Mouse (Mus musculus) myocyte (in vitro differentiated cells): ENCODE data around the gene Oas1a. TPM values are rescaled to one million over a fixed set of nuclear protein-coding genes. Genes with fewer than 3 reads are reported as not detected.
"Not testable (repeated sequence)": the region's sequence is repeated elsewhere in the genome, so short reads cannot be mapped to it uniquely, and the experiment has no call there.

Experiments
- H3K27me3 ChIP-seq: one replicate; pipeline ENCODE4 v1.6.1; 2011; ENCODE audit not compliant: control insufficient read depth, insufficient read depth, insufficient read length
- H3K36me3 ChIP-seq: one replicate; pipeline ENCODE4 v1.6.1; 2011; ENCODE audit not compliant: control insufficient read depth, insufficient read depth
- H3K4me2 ChIP-seq: one replicate; pipeline ENCODE4 v1.6.1; 2011; ENCODE audit warnings: low read depth, control low read depth
- H3K4me3 ChIP-seq: one replicate; pipeline ENCODE4 v1.5.1; 2011; ENCODE audit warnings: mild to moderate bottlenecking, control low read depth, moderate library complexity
- H3K79me2 ChIP-seq: one replicate; pipeline ENCODE4 v1.6.1; 2011; ENCODE audit not compliant: control insufficient read depth, insufficient read depth
- H3ac ChIP-seq: one replicate; pipeline ENCODE4 v1.6.1; 2011; ENCODE audit not compliant: control insufficient read depth, insufficient read length
- CEBPB ChIP-seq: IDR thresholded peaks from 2 replicates; pipeline ENCODE4 v1.6.1; 2011; ENCODE audit warnings: mild to moderate bottlenecking, moderate library complexity; ENCODE audit not compliant: poor library complexity, insufficient read depth, severe bottlenecking
- E2F4 ChIP-seq: IDR thresholded peaks from one replicate; pipeline ENCODE4 v1.6.1; 2011; ENCODE audit warnings: mild to moderate bottlenecking, control low read depth, moderate library complexity; ENCODE audit not compliant: insufficient read depth
- MAX ChIP-seq: IDR thresholded peaks from one replicate; pipeline ENCODE4 v1.6.1; 2011; ENCODE audit warnings: low read depth, mild to moderate bottlenecking, control low read depth
- MYOD1 ChIP-seq, 3 experiments: IDR thresholded peaks; one replicate each; pipeline ENCODE4 v1.6.1; 2011; ENCODE audit warnings: control low read depth in 2 of 3, low read depth in 2 of 3, mild to moderate bottlenecking in 2 of 3, moderate library complexity in 1 of 3; ENCODE audit not compliant: insufficient read length in 2 of 3, control insufficient read depth in 1 of 3
- MYOG ChIP-seq, 3 experiments: IDR thresholded peaks; one replicate each; pipeline ENCODE4 v1.6.1; 2011; ENCODE audit warnings: control low read depth in 2 of 3, low read depth in 2 of 3, mild to moderate bottlenecking in 2 of 3; ENCODE audit not compliant: insufficient read length in 2 of 3, control insufficient read depth in 1 of 3, insufficient read depth in 1 of 3
- POLR2A ChIP-seq: IDR thresholded peaks from one replicate; pipeline ENCODE4 v1.6.1; 2011; ENCODE audit warnings: low read depth, mild to moderate bottlenecking, control low read depth, moderate library complexity; ENCODE audit not compliant: insufficient read length
- POLR2AphosphoS2 ChIP-seq: IDR thresholded peaks from one replicate; pipeline ENCODE4 v1.6.1; 2011; ENCODE audit warnings: low read depth, control low read depth; ENCODE audit not compliant: insufficient read length
- REST ChIP-seq: IDR thresholded peaks from one replicate; pipeline ENCODE4 v1.6.1; 2011; ENCODE audit warnings: mild to moderate bottlenecking, control low read depth, moderate library complexity; ENCODE audit not compliant: insufficient read depth, insufficient read length
- SRF ChIP-seq: IDR thresholded peaks from one replicate; pipeline ENCODE4 v1.6.1; 2011; ENCODE audit warnings: low read depth; ENCODE audit not compliant: control insufficient read depth, insufficient read length
- TCF12 ChIP-seq: IDR thresholded peaks from one replicate; pipeline ENCODE4 v1.6.1; 2011; ENCODE audit warnings: mild to moderate bottlenecking, control low read depth; ENCODE audit not compliant: poor library complexity, insufficient read depth, severe bottlenecking
- TCF3 ChIP-seq: IDR thresholded peaks from one replicate; pipeline ENCODE4 v1.6.1; 2011; ENCODE audit warnings: low read depth, control low read depth; ENCODE audit not compliant: insufficient read length
- USF1 ChIP-seq: IDR thresholded peaks from one replicate; pipeline ENCODE4 v1.6.1; 2011; ENCODE audit warnings: low read depth, mild to moderate bottlenecking, control low read depth, moderate library complexity
- polyA plus RNA-seq: library from polyadenylated mRNA; unstranded; fragments of >200 nt; fragmentation: generic; extraction: Trizol; gene quantifications from one replicate; pipeline ENCODE4 v1.2.1, GENCODE M21; 2012; ENCODE audit warnings: missing spikeins

The Oas1a gene
- polyA plus RNA-seq, 1 experiment = 0.06 TPM

- Histone ChIP-seq H3K4me3 (no peak overlapping the region), H3ac (no peak overlapping the region), H3K4me2 (no peak overlapping the region), H3K27me3 (no peaks in the 10 kb centered on the region), H3K36me3 (no peaks in the 10 kb centered on the region), H3K79me2 (no peaks in the 10 kb centered on the region)
- no peak for TF ChIP-seq USF1
- TF ChIP-seq CEBPB = no peak
- TF ChIP-seq REST = no peak
- no peak for TF ChIP-seq MAX
- no peak for TF ChIP-seq TCF12
- TF ChIP-seq E2F4 = no peak
- no peak for TF ChIP-seq SRF
- TF ChIP-seq POLR2A = no peak
- no peak for TF ChIP-seq MYOD1 (IDR thresholded peaks at IDR 0.05; ENCODE audit: control insufficient read depth in 1 of 3, insufficient read length in 2 of 3, low read depth in 2 of 3)
- no peak for TF ChIP-seq POLR2AphosphoS2
- no peak for TF ChIP-seq MYOG (IDR thresholded peaks at IDR 0.05; ENCODE audit: control insufficient read depth in 1 of 3, insufficient read depth in 1 of 3, insufficient read length in 2 of 3, low read depth in 2 of 3)
- TF ChIP-seq TCF3 = no peak
Measured at GRCm38 (mm10) chr5:120920296-120920695, 13.0 kb upstream of the Oas1a start.

- not testable (repeated sequence) for H3ac ChIP-seq, H3K27me3 ChIP-seq, H3K4me3 ChIP-seq, H3K4me2 ChIP-seq, H3K36me3 ChIP-seq, H3K79me2 ChIP-seq
Measured at GRCm38 (mm10) chr5:120919156-120919935, 12.0 kb upstream of the Oas1a start.

- not testable (repeated sequence) for H3K4me3 ChIP-seq, H3K79me2 ChIP-seq, H3K4me2 ChIP-seq, H3ac ChIP-seq, H3K27me3 ChIP-seq, H3K36me3 ChIP-seq
Measured at GRCm38 (mm10) chr5:120914204-120914603, 6.9 kb upstream of the Oas1a start, which contains the start of gene Oas1d. Gene Oas1d (plus strand): TSS chr5:120914536.

- TF ChIP-seq POLR2AphosphoS2 (no peak), TCF3 (no peak), TCF12 (no peak), SRF (no peak), USF1 (no peak), E2F4 (no peak), MYOD1 (IDR thresholded peaks at IDR 0.05; ENCODE audit: control insufficient read depth in 1 of 3, insufficient read length in 2 of 3, low read depth in 2 of 3) (no peak)
- no peaks in the 10 kb centered on the region for H3K79me2 ChIP-seq
- no peak overlapping the region for H3ac ChIP-seq
- H3K4me3 ChIP-seq = no peak overlapping the region
- no peaks in the 10 kb centered on the region for H3K36me3 ChIP-seq
- no peak overlapping the region for H3K4me2 ChIP-seq
- H3K27me3 ChIP-seq = no peaks in the 10 kb centered on the region
Measured at GRCm38 (mm10) chr5:120908196-120908920, 1.0 kb upstream of the Oas1a start.

GRCm38 (mm10) chr5:120902056-120902455, 5.3 kb downstream of the Oas1a start:
- Histone ChIP-seq H3K79me2 (no peaks in the 10 kb centered on the region), H3K27me3 (no peaks in the 10 kb centered on the region), H3K4me3 (no peak overlapping the region), H3K36me3 (no peaks in the 10 kb centered on the region), H3ac (no peak overlapping the region), H3K4me2 (no peak overlapping the region)
- TF ChIP-seq POLR2AphosphoS2 = no peak
- TF ChIP-seq TCF12 = no peak
- TF ChIP-seq USF1 = no peak
- no peak for TF ChIP-seq E2F4
- no peak for TF ChIP-seq REST
